Mouse (Mus musculus) brain, adult 2 months (tissue): ENCODE measurements at regions not wholly inside any gene's neighbourhood (a gene's known extent, or its start where the extent isn't known, plus 50 kb on each side); places are given as distances from the start of the nearest gene placed in this dataset.

ENCODE experiments used
- DNase-seq: peaks from one replicate; pipeline ENCODE4 v3.0.0; 2011; ENCODE audit warnings: low read depth, low spot score

DNA sequence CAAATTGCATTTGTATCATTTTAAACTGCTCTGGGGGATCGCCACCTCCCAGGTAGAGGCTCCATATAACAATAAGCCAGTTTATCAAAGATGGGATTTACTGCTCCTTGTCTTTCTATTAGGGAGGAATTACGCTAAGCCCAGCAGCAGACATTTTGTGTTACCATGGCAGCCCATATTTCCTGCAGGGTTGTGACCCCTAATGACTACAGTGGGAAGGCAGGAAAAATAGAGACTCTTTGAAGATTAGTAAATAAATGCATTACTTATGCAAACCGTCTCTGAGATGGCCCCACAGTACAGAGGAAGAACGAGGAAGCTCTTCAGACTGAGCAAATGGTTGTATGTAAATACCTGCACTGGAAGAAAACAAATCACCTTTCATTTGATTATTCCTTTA, 237.5 kb upstream of the Zic3 start:
- DNase-seq: no peak

DNA sequence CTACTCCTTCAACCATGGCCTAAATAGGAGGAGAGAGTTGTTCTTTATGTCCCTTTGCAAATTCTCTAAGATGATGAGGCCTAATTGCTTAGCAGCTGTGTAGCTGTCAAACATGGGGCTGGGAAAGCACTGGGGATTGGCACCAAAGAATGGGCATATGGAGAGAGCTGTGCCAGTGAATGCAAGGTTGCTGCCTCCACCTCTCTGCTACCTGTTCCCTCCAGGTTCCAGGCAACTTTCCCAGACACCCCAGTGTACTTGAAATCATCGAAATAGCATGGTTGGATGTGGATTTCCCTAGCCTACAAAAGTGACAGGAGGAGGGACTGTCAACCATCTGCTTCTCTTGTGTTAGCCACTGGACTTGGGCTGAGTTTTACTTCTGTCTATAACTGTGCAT, 234.9 kb upstream of the Zic3 start:
- peak; percentile 86 for DNase-seq

GRCm38 (mm10) chrX:57797956-57798355, 224.5 kb upstream of the Zic3 start:
- DNase-seq: no peak

- DNase-seq: no peak
Observed at GRCm38 (mm10) chrX:57798394-57798793, 224.1 kb upstream of the Zic3 start.

- DNase-seq: no peak
Observed at GRCm38 (mm10) chrX:57798869-57799268, 223.6 kb upstream of the Zic3 start.
